ENCODE assay signal across 10 mouse cellular contexts in genomic region chr6:116265603-116266002, GRCm38 (mm10). TPM values are rescaled to one million over a fixed set of nuclear protein-coding genes. Genes with fewer than 3 reads are reported as not detected.
A peak's percentile ranks its signal among the peaks of the same experiment; 100 is the strongest.
DNase-seq lines count a peak whose midpoint lies in the region; ATAC-seq lines count a peak whose summit lies in the region.
"Had no signal": no experiment of that assay in that cellular context is flagged by ENCODE, and none has a peak within 500 bp of the region (broad histone marks: within the 10 kb centered on the region; RNA-seq: fewer than 3 reads in every experiment).

No protein-coding gene starts in this region.

- WGBS in hindbrain, embryonic 10.5 days: 77% methylated on average over 4 of the region's 4 CpGs
- WGBS in hindbrain, embryonic 11.5 days: 76% methylated on average over 4 of the region's 4 CpGs
- 61% methylated on average over 4 of the region's 4 CpGs for WGBS in embryonic facial prominence, embryonic 12.5 days
- 83% methylated on average over 4 of the region's 4 CpGs for WGBS in limb, embryonic 10.5 days
- WGBS in midbrain, embryonic 12.5 days: 59% methylated on average over 4 of the region's 4 CpGs

- H3K27ac ChIP-seq in hindbrain, embryonic 10.5 days: peak overlapping the region; percentile 78
- H3K27ac ChIP-seq in hindbrain, embryonic 11.5 days (ENCODE audit: low read depth, low read length): no peak overlapping the region
- no peak overlapping the region for H3K27ac ChIP-seq in embryonic facial prominence, embryonic 12.5 days
- no peak overlapping the region for H3K27ac ChIP-seq in limb, embryonic 10.5 days
- peak overlapping the region; percentile 88 for H3K27ac ChIP-seq in midbrain, embryonic 12.5 days (replicated peaks)

- no peaks in the 10 kb centered on the region for H3K27me3 ChIP-seq in hindbrain, embryonic 10.5 days (ENCODE audit: insufficient read depth, poor library complexity, severe bottlenecking)
- no peaks in the 10 kb centered on the region for H3K27me3 ChIP-seq in hindbrain, embryonic 11.5 days (ENCODE audit: control insufficient read depth, insufficient read depth, low read length)
- H3K27me3 ChIP-seq in embryonic facial prominence, embryonic 12.5 days: no peaks in the 10 kb centered on the region
- no peaks in the 10 kb centered on the region for H3K27me3 ChIP-seq in limb, embryonic 10.5 days (ENCODE audit: low read depth, poor library complexity, severe bottlenecking)
- no peaks in the 10 kb centered on the region for H3K27me3 ChIP-seq in midbrain, embryonic 12.5 days

- peaks cover 22% of the 10 kb centered on the region for H3K36me3 ChIP-seq in hindbrain, embryonic 10.5 days
- H3K36me3 ChIP-seq in hindbrain, embryonic 11.5 days (ENCODE audit: control insufficient read depth, insufficient read depth, low read length): no peaks in the 10 kb centered on the region
- peaks cover 9% of the 10 kb centered on the region; the same call in 1 of the 2 replicates for H3K36me3 ChIP-seq in embryonic facial prominence, embryonic 12.5 days
- H3K36me3 ChIP-seq in limb, embryonic 10.5 days: peaks cover 24% of the 10 kb centered on the region
- peaks cover 11% of the 10 kb centered on the region for H3K36me3 ChIP-seq in midbrain, embryonic 12.5 days

- no peak for ATAC-seq in hindbrain, embryonic 11.5 days (ENCODE audit: low FRiP score)
- ATAC-seq in embryonic facial prominence, embryonic 12.5 days (ENCODE audit: insufficient number of reproducible peaks, insufficient read depth, low FRiP score, low TSS enrichment): no peak
- no peak for ATAC-seq in midbrain, embryonic 12.5 days (ENCODE audit: low FRiP score, low read depth)

- H3K4me2 ChIP-seq in hindbrain, embryonic 11.5 days (replicated peaks; ENCODE audit: low read depth, low read length): no peak overlapping the region
- H3K4me2 ChIP-seq in embryonic facial prominence, embryonic 12.5 days (replicated peaks): peak overlapping the region; percentile 46
- peak overlapping the region; percentile 71 for H3K4me2 ChIP-seq in midbrain, embryonic 12.5 days (replicated peaks)

- H3K9ac ChIP-seq in hindbrain, embryonic 11.5 days (ENCODE audit: low read depth, low read length): no peak overlapping the region
- no peak overlapping the region for H3K9ac ChIP-seq in embryonic facial prominence, embryonic 12.5 days
- no peak overlapping the region for H3K9ac ChIP-seq in midbrain, embryonic 12.5 days (replicated peaks)

- no peaks in the 10 kb centered on the region for H3K9me3 ChIP-seq in hindbrain, embryonic 10.5 days
- H3K9me3 ChIP-seq in hindbrain, embryonic 11.5 days (ENCODE audit: control insufficient read depth, low read length): no peaks in the 10 kb centered on the region
- H3K9me3 ChIP-seq in embryonic facial prominence, embryonic 12.5 days: no peaks in the 10 kb centered on the region
- no peaks in the 10 kb centered on the region for H3K9me3 ChIP-seq in limb, embryonic 10.5 days (replicated peaks)
- 0 out of 2 replicates have a peak, but pooled peaks cover under 1% of the 10 kb centered on the region for H3K9me3 ChIP-seq in midbrain, embryonic 12.5 days

- DNase-seq in hindbrain, embryonic 10.5 days (ENCODE audit: low spot score): no peak
- DNase-seq in hindbrain, embryonic 11.5 days (ENCODE audit: low spot score): no peak
- DNase-seq in limb, embryonic 10.5 days (ENCODE audit: low spot score): no peak
- no peak for DNase-seq in adrenal gland, postnatal 10 days
- DNase-seq in cerebellum, adult 8-10 months: no peak
- no peak for DNase-seq in T-cell, adult 2 months (ENCODE audit: low spot score)
- DNase-seq: heart, postnatal 14 days; kidney, postnatal 25 days had no signal

- peak overlapping the region; percentile 69 for H3K4me3 ChIP-seq in hindbrain, embryonic 10.5 days
- H3K4me3 ChIP-seq in hindbrain, embryonic 11.5 days (ENCODE audit: low read depth, low read length): no peak overlapping the region
- no peak overlapping the region for H3K4me3 ChIP-seq in embryonic facial prominence, embryonic 12.5 days
- peak overlapping the region; percentile 36; the same call in 1 of the 2 replicates for H3K4me3 ChIP-seq in limb, embryonic 10.5 days
- no peak overlapping the region for H3K4me3 ChIP-seq in midbrain, embryonic 12.5 days

- peaks cover 23% of the 10 kb centered on the region for H3K4me1 ChIP-seq in hindbrain, embryonic 10.5 days (replicated peaks)
- H3K4me1 ChIP-seq in hindbrain, embryonic 11.5 days (replicated peaks; ENCODE audit: control insufficient read depth, insufficient read depth, low read length): no peaks in the 10 kb centered on the region
- peaks cover 10% of the 10 kb centered on the region for H3K4me1 ChIP-seq in embryonic facial prominence, embryonic 12.5 days
- H3K4me1 ChIP-seq in limb, embryonic 10.5 days: peaks cover 13% of the 10 kb centered on the region
- H3K4me1 ChIP-seq in midbrain, embryonic 12.5 days: peaks cover 22% of the 10 kb centered on the region

RNA-seq across cellular contexts. Expression of gene Zfand4, which starts 1.6 kb away (rescaled TPM):
- polyA plus RNA-seq in hindbrain, embryonic 10.5 days (2016; fragmentation: Nextera tagmentation; extraction: Ambion mirVana): 7.4 TPM in 2 replicates
- polyA plus RNA-seq in hindbrain, embryonic 11.5 days (2014; fragmentation: Nextera tagmentation; extraction: Ambion mirVana): 8.1 and 9.4 TPM in 2 replicates
- polyA plus RNA-seq in embryonic facial prominence, embryonic 12.5 days (2016; fragmentation: Nextera tagmentation; extraction: Ambion mirVana): 8.3 and 11.6 TPM in 2 replicates
- 4.7 and 6.3 TPM in 2 replicates for polyA plus RNA-seq in limb, embryonic 10.5 days (2016; fragmentation: Nextera tagmentation; extraction: Ambion mirVana)
- 12.3 and 13.6 TPM in 2 replicates for polyA plus RNA-seq in midbrain, embryonic 12.5 days (2016; fragmentation: Nextera tagmentation; extraction: Ambion mirVana)
- total RNA-seq in adrenal gland, postnatal 10 days (2021): 1 to 10 TPM; 5.0 to 5.5 TPM

RNA-seq across cellular contexts. Expression of gene Washc2, which starts 57.8 kb away (rescaled TPM):
- 52.9 and 54.9 TPM in 2 replicates for polyA plus RNA-seq in hindbrain, embryonic 10.5 days (2016; fragmentation: Nextera tagmentation; extraction: Ambion mirVana)
- polyA plus RNA-seq in hindbrain, embryonic 11.5 days (2014; fragmentation: Nextera tagmentation; extraction: Ambion mirVana): 58.8 and 62.7 TPM in 2 replicates
- polyA plus RNA-seq in embryonic facial prominence, embryonic 12.5 days (2016; fragmentation: Nextera tagmentation; extraction: Ambion mirVana): 63.8 and 67.4 TPM in 2 replicates
- 47.1 and 52.7 TPM in 2 replicates for polyA plus RNA-seq in limb, embryonic 10.5 days (2016; fragmentation: Nextera tagmentation; extraction: Ambion mirVana)
- polyA plus RNA-seq in midbrain, embryonic 12.5 days (2016; fragmentation: Nextera tagmentation; extraction: Ambion mirVana): 65.0 and 68.2 TPM in 2 replicates
- 10 to 100 TPM; 41.3 to 52.7 TPM for total RNA-seq in adrenal gland, postnatal 10 days (2021)

Comparison
In these comparisons a context has a peak if more than half of its experiments do, and no peak if none do; other contexts are left out.
1. H3K27ac ChIP-seq: peak in hindbrain, embryonic 10.5 days (single experiment) and midbrain, embryonic 12.5 days (single experiment); none in hindbrain, embryonic 11.5 days (single experiment), embryonic facial prominence, embryonic 12.5 days (single experiment) and limb, embryonic 10.5 days (single experiment).
2. H3K4me3 ChIP-seq: peak in hindbrain, embryonic 10.5 days (single experiment) and limb, embryonic 10.5 days (single experiment); none in hindbrain, embryonic 11.5 days (single experiment), embryonic facial prominence, embryonic 12.5 days (single experiment) and midbrain, embryonic 12.5 days (single experiment).